Mouse (Mus musculus) gastrocnemius, postnatal 4 days (tissue): ENCODE data around the gene Haus3. TPM values are rescaled to one million over a fixed set of nuclear protein-coding genes. Genes with fewer than 3 reads are reported as not detected.

Source experiments
- DNase-seq, 2 experiments: peaks; one replicate each; pipeline ENCODE4 v3.0.0; 2021 to 2022; ENCODE audit warnings: low spot score in 2 of 2, mixed read lengths in 2 of 2
- long read RNA-seq, 2 experiments: library from polyadenylated mRNA; stranded (forward); transcript quantifications; one replicate each; pipeline ENCODE4 v2.0.0; 2021
- total RNA-seq, 2 experiments: library from RNA; stranded (reverse); gene quantifications; 2 replicates each; pipeline ENCODE4 v1.2.3; 2021

Gene Haus3
- total RNA-seq, result 1 to 10 TPM; 7.9 to 8.4 TPM
- long read RNA-seq, experiment 1, transcript Haus3-201 (5 exons, 2,073 nt), result major isoform, 5 of 11 reads
- long read RNA-seq, experiment 1, partial matches to known transcripts, result 5 of 11 reads
- long read RNA-seq, experiment 1, other reads (novel, unspliced or antisense), result 1 of 11 reads
- long read RNA-seq, experiment 2, transcript Haus3-201 (5 exons, 2,073 nt), result major isoform, 7 of 11 reads
- long read RNA-seq, experiment 2, partial matches to known transcripts, result 3 of 11 reads
- long read RNA-seq, experiment 2, other reads (novel, unspliced or antisense), result 1 of 11 reads

DNA sequence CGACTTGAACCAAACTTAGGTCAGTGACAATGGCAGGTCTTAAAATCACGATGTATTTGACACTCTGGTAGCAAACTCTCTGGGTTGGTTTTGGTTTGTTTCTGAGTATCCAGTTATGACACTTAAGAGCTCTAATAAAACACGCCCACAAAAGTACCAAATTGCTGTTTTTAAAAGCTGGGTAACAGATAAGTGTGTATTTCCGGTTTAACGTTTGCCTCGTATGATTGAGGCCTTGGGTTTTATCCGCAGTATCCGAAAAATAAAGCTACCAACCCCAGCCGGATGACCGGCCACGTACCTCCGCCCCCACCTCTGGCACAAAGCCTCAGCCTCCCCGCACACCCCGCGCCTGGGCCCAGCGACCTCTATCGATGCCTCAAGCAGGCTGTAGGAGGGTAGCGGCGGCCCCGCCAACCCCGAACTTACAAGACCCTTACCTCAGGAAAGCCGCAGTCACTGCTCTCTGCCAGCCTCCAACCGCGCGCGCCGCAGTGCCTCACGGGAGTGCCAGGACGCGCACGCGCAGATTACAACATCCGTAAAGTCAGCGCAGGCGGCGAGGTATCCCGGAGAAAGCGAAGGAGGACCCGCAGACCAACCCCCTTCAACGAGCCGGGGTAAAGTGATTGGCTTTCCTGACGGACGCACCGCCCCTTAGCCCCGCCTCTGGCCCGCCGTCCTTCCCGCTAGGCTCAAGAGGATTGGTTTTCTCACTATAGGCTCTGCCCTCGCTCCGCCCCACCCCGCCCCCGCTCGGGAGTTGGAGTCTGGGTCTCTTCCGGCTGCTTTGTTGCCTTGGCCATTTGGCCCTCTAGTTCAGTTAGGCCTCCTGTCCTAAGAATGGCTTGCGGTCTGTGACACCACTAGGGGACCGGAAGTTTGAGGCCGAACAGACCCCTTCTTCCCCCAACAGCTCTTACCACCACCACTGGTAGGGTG lies at the start of gene Haus3, which contains the start of gene Poln:
Haus3 (minus strand) TSS at position 578 of the 942 bp plus-strand sequence.
Poln (minus strand) TSS at position 499 of the 942 bp plus-strand sequence.
- DNase-seq, result peak; percentile 91 to 97

DNA sequence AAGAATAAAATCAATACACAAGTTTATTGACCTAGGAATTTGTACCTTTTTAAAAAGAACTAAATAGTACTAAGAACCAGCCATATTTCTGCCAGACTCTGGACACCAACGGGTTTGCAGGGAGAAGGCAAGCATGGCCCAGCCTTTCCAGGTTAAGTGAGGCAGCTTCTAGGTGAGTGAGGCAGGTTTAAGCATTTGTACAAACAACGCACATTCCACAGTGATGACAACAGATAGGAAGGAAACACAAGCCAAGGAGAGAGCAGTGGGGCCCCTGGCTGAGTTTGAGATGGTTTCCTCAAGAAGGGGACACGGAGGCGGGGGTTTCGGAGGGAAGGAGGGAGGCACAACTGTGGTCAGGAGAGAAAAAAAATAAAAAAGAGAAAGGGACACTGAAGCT lies 49.3 kb upstream of the Haus3 start:
- no peak for DNase-seq

GRCm38 (mm10) chr5:34217756-34218155 lies 48.4 kb upstream of the Haus3 start:
- no peak for DNase-seq

DNA sequence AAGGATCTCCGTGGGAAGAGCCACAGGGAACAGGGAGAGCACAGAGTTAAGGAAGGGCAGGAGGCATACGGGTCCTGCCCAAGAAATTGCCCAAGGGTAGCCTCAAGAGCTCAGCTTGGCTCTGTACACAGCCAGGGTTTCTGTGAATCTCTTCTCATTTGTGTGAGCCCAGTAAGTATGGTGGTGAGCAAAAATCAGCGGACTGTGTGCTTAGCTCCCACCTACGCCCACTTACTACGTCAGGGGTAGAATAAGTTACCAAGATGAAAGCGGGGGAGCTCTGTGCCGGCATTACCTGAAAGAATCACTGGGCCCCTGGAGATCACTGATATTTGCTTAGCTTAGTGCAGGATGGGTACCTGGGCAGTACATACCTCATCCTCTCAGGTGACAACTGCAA lies 46.7 kb upstream of the Haus3 start:
- DNase-seq, result no peak

GRCm38 (mm10) chr5:34213659-34214058 lies 44.3 kb upstream of the Haus3 start:
- DNase-seq, result no peak

GRCm38 (mm10) chr5:34210279-34210678 lies 41.0 kb upstream of the Haus3 start:
- peak; percentile 65 to 70 for DNase-seq

GRCm38 (mm10) chr5:34207503-34207902 lies 38.2 kb upstream of the Haus3 start:
- DNase-seq, result no peak

DNA sequence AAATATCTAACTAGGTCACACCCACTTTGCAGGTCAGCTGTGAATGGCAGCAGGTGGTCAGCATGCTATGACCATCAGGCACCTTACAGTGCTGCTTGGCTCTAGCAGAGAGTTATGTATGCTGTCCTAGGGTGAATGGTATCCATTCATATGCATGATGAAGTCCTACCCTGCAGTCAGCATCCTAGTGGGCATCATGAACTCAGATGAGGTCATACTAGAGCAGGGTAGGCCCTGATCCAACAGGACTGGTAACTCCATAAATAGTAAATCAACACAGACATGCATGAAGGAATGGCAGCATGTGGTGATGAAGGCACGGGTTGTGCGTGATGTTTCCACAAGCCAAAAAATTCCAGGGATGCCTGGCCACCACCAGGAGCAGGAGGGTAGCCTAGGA lies 36.5 kb upstream of the Haus3 start:
- DNase-seq, result no peak

- no peak for DNase-seq
Observed at GRCm38 (mm10) chr5:34204911-34205310, 35.6 kb upstream of the Haus3 start.

GRCm38 (mm10) chr5:34202006-34202405 lies 32.7 kb upstream of the Haus3 start:
- no peak for DNase-seq

- no peak for DNase-seq
Observed at GRCm38 (mm10) chr5:34201396-34201795, 32.1 kb upstream of the Haus3 start.

DNA sequence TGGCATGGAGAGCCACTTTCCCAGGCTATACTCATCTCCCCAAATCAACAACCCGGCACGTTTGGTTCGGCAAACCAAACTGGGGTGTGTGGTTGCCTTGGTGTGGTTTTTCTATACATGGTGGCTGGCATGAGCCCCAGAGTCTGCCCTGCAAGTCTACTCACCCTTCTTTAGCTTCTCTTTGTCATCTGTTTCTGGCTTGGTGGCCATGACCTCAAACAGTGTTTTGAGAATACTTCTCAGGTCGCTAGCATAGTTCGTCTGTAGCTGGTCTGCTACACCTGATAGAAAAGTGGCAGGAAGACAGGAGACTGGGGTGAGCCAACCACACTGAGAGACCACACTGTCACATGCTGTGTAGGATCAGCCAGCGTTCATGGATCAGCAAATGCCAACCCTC lies 29.3 kb upstream of the Haus3 start:
- DNase-seq, result no peak

- no peak for DNase-seq
Observed at GRCm38 (mm10) chr5:34197243-34197642, 27.9 kb upstream of the Haus3 start.

DNA sequence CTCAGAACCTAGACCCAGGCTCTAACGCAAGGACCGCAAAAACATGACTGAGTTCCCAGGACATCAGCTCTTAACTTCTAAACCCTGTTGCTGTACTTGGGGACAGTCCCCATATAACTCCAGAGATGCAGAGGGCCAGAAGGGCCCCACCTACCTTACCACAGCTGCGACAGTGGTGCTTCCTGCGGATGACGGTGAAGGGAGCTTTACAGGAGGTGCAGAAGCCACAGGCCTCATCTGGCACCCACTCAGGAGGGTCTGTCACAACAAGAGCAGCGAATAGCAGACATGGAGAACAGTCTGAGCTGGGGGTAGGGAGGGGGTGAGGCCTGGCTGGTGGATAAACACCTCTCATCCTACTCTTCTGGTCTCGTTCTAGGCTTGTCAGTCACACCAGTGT lies 27.1 kb upstream of the Haus3 start:
- no peak for DNase-seq

DNA sequence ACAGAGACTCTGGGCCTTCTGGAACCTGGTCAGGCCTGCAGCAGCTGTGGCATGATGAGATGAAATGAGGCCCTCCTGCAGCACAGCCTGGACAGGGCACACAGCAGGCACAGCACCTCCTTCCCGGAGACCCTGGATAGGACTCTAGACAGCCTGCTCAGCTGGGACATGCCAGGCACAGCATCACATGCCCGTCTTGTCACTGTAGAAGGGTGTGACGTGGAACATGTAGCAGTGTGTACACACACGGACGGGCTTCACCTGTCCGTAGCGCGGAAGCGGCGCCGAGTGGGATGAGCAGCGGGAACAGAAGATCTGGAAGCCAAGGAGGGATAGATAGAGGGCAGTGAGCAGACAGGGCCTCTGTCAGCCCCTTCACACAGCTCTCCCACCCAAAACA lies 26.5 kb upstream of the Haus3 start:
- DNase-seq, result no peak

- DNase-seq, result no peak
Observed at GRCm38 (mm10) chr5:34194975-34195662, 25.8 kb upstream of the Haus3 start.

DNA sequence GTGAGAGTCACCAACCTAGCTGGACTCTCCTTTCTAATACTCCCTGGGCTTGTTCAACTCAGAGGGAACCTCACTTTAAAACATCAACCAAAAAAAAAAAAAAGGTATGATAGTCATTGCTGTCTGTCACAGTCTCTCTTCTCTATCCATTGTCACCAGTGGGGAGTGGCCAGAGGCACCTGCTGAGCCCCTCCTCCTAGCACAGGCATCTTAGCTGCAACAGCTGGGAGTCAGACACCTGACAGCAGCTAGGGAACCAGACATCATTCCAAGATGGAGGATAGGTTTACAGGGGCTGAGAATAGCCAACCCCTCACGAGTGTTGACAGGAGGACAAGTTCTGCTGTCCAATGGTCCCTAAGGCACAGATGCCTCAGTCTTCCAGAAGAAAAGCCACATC lies 25.1 kb upstream of the Haus3 start:
- no peak for DNase-seq

DNA sequence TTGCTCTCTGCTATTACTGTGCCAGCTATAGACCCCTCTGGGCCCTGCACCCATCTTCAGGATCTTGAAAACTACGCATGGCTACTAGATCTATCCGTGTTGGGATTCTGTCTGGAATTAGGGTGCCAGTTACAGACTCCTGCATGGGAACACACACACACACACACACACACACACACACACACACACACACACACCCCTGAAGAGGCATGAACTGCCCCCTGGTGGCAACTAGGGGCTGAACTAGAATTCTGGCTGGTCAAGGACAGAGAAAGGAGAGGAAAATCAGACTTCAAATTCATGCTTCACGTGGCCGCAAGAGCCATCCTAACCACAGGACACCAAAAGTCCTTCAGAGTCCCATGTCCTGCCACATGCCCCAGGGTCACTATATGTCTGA lies 22.5 kb upstream of the Haus3 start:
- no peak for DNase-seq

- no peak for DNase-seq
Observed at GRCm38 (mm10) chr5:34191021-34191420, 21.7 kb upstream of the Haus3 start.

GRCm38 (mm10) chr5:34189521-34189920 lies 20.2 kb upstream of the Haus3 start:
- no peak for DNase-seq

DNA sequence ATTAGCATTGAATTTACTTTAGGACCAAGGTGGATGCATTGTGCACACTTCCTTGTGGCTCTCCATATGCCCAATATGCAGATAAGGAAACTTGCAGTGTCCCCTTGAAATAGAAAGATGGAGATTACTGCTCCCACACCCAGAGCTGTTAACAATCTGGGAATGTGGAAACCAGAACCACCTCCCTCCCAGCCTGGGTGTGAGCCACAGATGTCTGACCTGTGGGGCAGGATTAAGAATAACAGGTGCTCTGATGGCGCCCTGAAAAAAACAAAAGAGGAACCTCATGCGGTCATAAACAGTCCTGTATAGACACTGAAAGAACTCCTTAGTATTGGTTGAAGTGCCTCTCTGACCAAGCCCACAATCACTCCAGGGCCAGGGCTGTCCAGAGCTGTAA lies 19.5 kb upstream of the Haus3 start:
- DNase-seq, result no peak
